Mouse (Mus musculus): ENCODE measurements around the gene Hist1h3e. TPM values are rescaled to one million over a fixed set of nuclear protein-coding genes. Genes with fewer than 3 reads are reported as not detected.
A peak's percentile ranks its signal among the peaks of the same experiment; 100 is the strongest.

Hist1h3e gene
- total RNA-seq, 2 experiments from 2014 or later: 39.8 to 44.6 TPM

GRCm38 (mm10) chr13:23521703-23522102 lies 40.5 kb downstream of the Hist1h3e start:
- DNase-seq (ENCODE audit: low spot score in 2 of 2): peak; percentile 51 to 88

DNA sequence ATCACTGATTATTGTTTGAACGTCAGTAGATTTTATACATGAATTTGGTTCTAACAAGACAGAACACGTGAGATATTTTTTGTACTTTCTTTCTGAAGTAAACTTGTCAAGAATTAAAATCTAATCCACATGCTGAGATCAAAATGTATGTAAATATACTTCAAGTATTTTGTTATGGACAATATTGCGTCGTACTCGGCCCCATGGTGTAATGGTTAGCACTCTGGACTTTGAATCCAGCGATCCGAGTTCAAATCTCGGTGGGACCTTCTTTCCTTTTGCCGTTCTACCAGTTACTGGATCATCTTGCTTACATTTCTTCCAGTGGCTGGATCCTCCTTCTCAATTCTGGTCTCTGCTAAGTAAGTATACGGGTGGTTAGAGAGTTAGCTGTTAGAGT lies 42.8 kb downstream of the Hist1h3e start:
- peak; percentile 69 to 92 for DNase-seq (ENCODE audit: low spot score in 2 of 2)

- peak; percentile 72 to 95 for DNase-seq (ENCODE audit: low spot score in 2 of 2)
Observed at GRCm38 (mm10) chr13:23518885-23519284, 43.3 kb downstream of the Hist1h3e start.

GRCm38 (mm10) chr13:23518295-23518603 lies 43.9 kb downstream of the Hist1h3e start:
- no peak for DNase-seq (ENCODE audit: low spot score in 2 of 2)

DNA sequence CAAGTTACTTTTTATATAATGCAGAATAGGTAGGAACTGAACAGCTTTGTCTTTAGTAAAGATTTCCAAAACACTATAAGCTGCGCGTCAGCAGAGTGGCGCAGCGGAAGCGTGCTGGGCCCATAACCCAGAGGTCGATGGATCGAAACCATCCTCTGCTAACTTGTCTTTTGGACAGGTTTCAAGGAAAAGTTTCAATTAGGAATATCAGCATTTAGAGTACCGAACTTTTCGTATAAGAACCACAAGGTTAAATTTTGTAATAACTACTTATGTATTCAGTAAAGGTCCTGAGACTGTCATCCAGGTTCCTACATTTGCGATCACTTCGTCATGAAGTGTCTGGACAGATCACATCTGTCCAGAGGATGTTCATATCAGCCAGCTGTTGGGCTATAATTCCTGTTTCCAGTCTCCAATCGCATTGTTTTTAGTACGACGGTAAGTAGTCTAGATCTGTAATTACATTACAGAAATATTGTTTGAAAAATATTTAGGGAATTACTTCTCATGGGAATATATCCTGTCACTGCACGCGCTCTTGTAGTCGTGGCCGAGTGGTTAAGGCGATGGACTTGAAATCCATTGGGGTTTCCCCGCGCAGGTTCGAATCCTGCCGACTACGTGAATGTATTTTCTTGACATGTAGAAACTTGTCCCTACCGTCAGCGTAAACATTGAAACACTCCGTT lies 44.4 kb downstream of the Hist1h3e start:
- peak; percentile 88 to 95 for DNase-seq (ENCODE audit: low spot score in 2 of 2)

DNA sequence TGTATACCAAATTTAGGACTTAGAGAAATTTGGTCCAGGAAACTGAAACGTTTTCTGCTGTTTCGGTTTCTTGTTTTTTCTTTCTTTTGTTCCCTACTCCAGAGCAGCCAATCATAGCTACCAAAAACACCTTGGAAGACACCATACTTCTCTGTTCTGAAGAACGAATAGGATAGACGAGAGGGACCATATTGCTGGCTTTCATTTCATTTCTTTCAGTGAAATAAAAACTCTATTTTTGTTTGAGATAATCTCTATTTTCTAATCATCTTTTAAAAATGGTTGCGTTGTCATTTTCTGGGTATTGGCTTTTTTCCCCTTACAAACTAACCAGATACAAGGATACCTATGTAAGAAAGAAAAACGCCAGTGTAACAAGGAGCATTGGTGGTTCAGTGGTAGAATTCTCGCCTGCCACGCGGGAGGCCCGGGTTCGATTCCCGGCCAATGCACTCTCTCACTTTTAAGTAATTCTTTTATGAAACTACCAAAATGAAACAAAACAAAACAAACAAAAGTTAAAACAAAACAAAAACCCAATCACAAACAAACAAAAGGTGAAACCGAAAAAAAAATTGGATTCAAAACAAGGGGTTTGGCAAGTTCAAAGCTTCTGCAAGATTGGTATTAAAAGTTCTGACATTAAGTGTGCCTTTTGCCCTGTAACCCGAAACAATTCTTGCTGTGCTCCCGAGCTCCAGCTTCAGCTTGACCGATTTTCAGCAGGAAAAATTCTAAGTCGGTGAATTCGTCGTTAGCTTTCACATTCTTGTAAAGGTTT lies 45.2 kb downstream of the Hist1h3e start:
- DNase-seq (ENCODE audit: low spot score in 2 of 2): peak; percentile 49 to 89

DNA sequence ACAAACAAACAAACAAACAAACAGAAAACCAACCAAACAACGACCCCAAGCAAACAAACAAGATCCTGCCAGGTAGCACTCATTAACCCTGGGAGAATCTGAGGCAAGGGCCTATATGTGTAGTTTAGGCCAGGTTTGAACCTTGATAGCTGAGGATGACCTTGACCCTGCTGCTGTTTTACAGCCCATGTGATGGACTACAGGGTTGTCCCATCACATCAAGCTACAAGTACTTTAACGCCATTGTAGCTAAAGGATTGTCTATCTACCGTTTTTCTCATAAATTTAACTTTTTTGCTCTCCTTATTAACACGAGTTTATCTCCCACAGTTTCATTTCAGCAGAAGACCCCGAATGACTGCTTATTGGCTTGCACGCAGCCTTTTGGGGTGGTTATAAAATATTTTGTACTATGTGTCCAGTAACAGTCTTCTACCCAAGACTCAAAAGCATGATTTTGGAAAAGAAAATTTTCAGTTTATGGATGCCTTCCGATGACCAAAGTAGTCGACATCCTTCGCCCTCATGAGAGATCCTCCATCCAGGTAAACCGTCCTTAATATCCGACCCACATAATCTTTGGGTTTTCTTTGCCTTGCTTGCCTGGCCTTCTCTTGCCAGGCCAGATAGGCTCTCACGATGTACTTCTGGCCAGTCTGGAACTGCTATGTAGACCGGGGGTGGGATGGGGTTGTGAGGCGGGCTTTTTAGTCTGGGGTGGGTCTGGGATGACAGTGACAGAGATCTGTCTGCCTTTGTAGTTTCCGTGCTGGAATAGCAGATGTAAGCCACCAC lies 46.1 kb downstream of the Hist1h3e start:
- DNase-seq (ENCODE audit: low spot score in 2 of 2): no peak

- DNase-seq (ENCODE audit: low spot score in 2 of 2): no peak
Observed at GRCm38 (mm10) chr13:23515281-23515680, 46.9 kb downstream of the Hist1h3e start.

DNA sequence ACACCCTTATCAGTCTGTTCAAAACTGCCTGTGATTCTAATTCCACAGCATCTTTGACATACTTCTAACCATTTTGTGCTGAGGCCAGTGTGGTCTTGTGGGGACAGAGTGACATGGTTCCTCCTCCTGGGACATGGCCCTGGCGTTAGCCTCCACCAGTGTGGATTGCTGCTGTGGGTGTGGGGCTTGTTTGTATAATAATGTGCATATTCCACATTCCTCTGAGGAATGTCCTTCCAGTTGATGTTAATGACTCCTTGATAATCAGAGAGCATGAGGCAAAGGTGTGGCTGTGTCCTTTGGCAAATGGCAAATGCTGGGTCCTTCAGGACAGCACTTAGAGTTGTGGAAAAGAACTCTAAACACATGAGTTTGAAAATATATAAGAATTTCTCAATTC lies 48.7 kb downstream of the Hist1h3e start:
- DNase-seq (ENCODE audit: low spot score in 2 of 2): no peak

Small RNA genes within 50 kb of the gene (microRNA-seq; reads per million reads assigned to microRNA genes)
- gene Gm44297 (0 reads per million in 2 experiments), gene Gm44359 (0 reads per million in 2 experiments), gene Gm44394 (0 reads per million in 2 experiments), gene n-TStga1 (0.59 to 0.99 reads per million in 2 experiments)

Other genes starting within 250 kb of the Hist1h3e start
- gene Zfp322a, start 193.2 kb downstream of the Hist1h3e start, total RNA-seq (2021): 10 to 100 TPM; 30.8 to 31.6 TPM
- 1 to 10 TPM; 8.8 to 9.5 TPM for gene Abt1, start 138.5 kb downstream of the Hist1h3e start, total RNA-seq (2021)
- gene Btn1a1, start 96.5 kb downstream of the Hist1h3e start, total RNA-seq (2021): not detected
- gene Btn2a2, start 73.5 kb downstream of the Hist1h3e start, total RNA-seq (2021): 1 to 10 TPM in 1 of 2 experiments, under 1 TPM in 1; 0.91 to 1.4 TPM
- 100 to 1,000 TPM; 331 to 357 TPM for gene Hist1h4h, start 31.3 kb downstream of the Hist1h3e start, total RNA-seq (2021)
- 1 to 10 TPM in 1 of 2 experiments, not detected in 1; 3.0 TPM for gene Hist1h2af, start 28.5 kb downstream of the Hist1h3e start, total RNA-seq (2021)
- gene Hist1h3g, start 26.9 kb downstream of the Hist1h3e start, total RNA-seq (2021): 1 to 10 TPM; 2.1 to 4.9 TPM
- gene Hist1h2bh, start 19.0 kb downstream of the Hist1h3e start, total RNA-seq (2021): under 1 TPM; 0.43 to 0.54 TPM
- gene Hist1h3f, start 18.3 kb downstream of the Hist1h3e start, total RNA-seq (2021): 10 to 100 TPM; 15.1 to 16.5 TPM
- 100 to 1,000 TPM; 135 to 161 TPM for gene Hist1h4f, start 10.7 kb downstream of the Hist1h3e start, total RNA-seq (2021)
- 1 to 10 TPM; 3.1 to 4.0 TPM for gene Hist1h1d, start 9.1 kb downstream of the Hist1h3e start, total RNA-seq (2021)
- gene Hist1h2ae, start 8.9 kb upstream of the Hist1h3e start, total RNA-seq (2021): 1 to 10 TPM; 3.9 to 8.2 TPM
- gene Hist1h2bg, start 9.0 kb upstream of the Hist1h3e start, total RNA-seq (2021): 10 to 100 TPM; 58.3 to 66.2 TPM
- gene Hist1h2bf, start 11.8 kb upstream of the Hist1h3e start, total RNA-seq (2021): 10 to 100 TPM; 24.1 to 24.2 TPM
- 1 to 10 TPM; 3.8 to 7.1 TPM for gene Hist1h2ad, start 12.0 kb upstream of the Hist1h3e start, total RNA-seq (2021)
- gene Hist1h3d, start 13.4 kb upstream of the Hist1h3e start, total RNA-seq (2021): 10 to 100 TPM; 11.8 to 13.6 TPM
- gene Hist1h4d, start 19.2 kb upstream of the Hist1h3e start, total RNA-seq (2021): 100 to 1,000 TPM; 152 to 153 TPM
- gene Hist1h2be, start 58.8 kb upstream of the Hist1h3e start, total RNA-seq (2021): 10 to 100 TPM; 10.2 to 11.3 TPM
- 10 to 100 TPM; 41.8 to 45.0 TPM for gene Hist1h1e, start 60.2 kb upstream of the Hist1h3e start, total RNA-seq (2021)
- 1 to 10 TPM; 2.3 to 3.4 TPM for gene Hist1h2ac, start 121.6 kb upstream of the Hist1h3e start, total RNA-seq (2021)
- gene Hist1h2bc, start 121.8 kb upstream of the Hist1h3e start, total RNA-seq (2021): 10 to 100 TPM; 53.5 to 63.1 TPM
- not detected for gene Hist1h1t, start 133.4 kb upstream of the Hist1h3e start, total RNA-seq (2021)
- gene Hist1h4c, start 136.1 kb upstream of the Hist1h3e start, total RNA-seq (2021): 100 to 1,000 TPM; 104 to 112 TPM
- 1 to 10 TPM; 4.1 to 4.2 TPM for gene Hfe, start 148.5 kb upstream of the Hist1h3e start, total RNA-seq (2021)
- gene Hist1h1c, start 176.4 kb upstream of the Hist1h3e start, total RNA-seq (2021): 10 to 100 TPM; 47.0 to 47.3 TPM
- under 1 TPM; 0.62 to 0.63 TPM for gene Hist1h3c, start 183.2 kb upstream of the Hist1h3e start, total RNA-seq (2021)
- gene Hist1h2bb, start 184.4 kb upstream of the Hist1h3e start, total RNA-seq (2021): 10 to 100 TPM; 15.7 to 19.5 TPM
- 10 to 100 TPM; 28.1 to 35.2 TPM for gene Hist1h2ab, start 188.8 kb upstream of the Hist1h3e start, total RNA-seq (2021)
- gene Hist1h3b, start 189.9 kb upstream of the Hist1h3e start, total RNA-seq (2021): 1 to 10 TPM; 7.6 to 9.4 TPM
- 10 to 100 TPM; 73.0 to 74.7 TPM for gene Hist1h4b, start 194.6 kb upstream of the Hist1h3e start, total RNA-seq (2021)
- gene Hist1h4a, start 198.9 kb upstream of the Hist1h3e start, total RNA-seq (2021): 10 to 100 TPM; 42.9 to 49.4 TPM
- gene Hist1h3a, start 200.0 kb upstream of the Hist1h3e start, total RNA-seq (2021): 10 to 100 TPM; 27.5 to 33.9 TPM
- gene Hist1h1a, start 201.3 kb upstream of the Hist1h3e start, total RNA-seq (2021): 10 to 100 TPM; 15.7 to 16.5 TPM
- gene Trim38, start 207.5 kb upstream of the Hist1h3e start, total RNA-seq (2021): not detected
- gene Slc17a2, start 244.6 kb upstream of the Hist1h3e start, total RNA-seq (2021): not detected